Mouse (Mus musculus) intestine, postnatal 0 days (tissue): Measurements from ENCODE around the gene Arfgap2. TPM values are rescaled to one million over a fixed set of nuclear protein-coding genes. Genes with fewer than 3 reads are reported as not detected.

Experiments
- ATAC-seq: fragments of 200-750 bp; cut with Nextera tagmentation; 2 replicates; pipeline ENCODE4 v1.8.0; 2017; ENCODE audit warnings: mild to moderate bottlenecking, moderate TSS enrichment, moderate library complexity
- H3K27ac ChIP-seq: fragments of 300-500 bp; sonication (generic); 2 replicates; pipeline ENCODE4 v1.5.1; 2014; ENCODE audit warnings: mild to moderate bottlenecking, low read depth, low read length, moderate library complexity
- H3K27me3 ChIP-seq: fragments of 300-500 bp; sonication (generic); replicated peaks from 2 replicates; pipeline ENCODE4 v1.6.1; 2014; ENCODE audit warnings: low read length, mixed read lengths; ENCODE audit not compliant: control insufficient read depth, insufficient read depth
- H3K36me3 ChIP-seq: fragments of 300-500 bp; sonication (generic); 2 replicates; pipeline ENCODE4 v1.6.1; 2014; ENCODE audit warnings: mild to moderate bottlenecking, moderate library complexity; ENCODE audit not compliant: control insufficient read depth, insufficient read depth
- H3K4me1 ChIP-seq: fragments of 300-500 bp; sonication (generic); replicated peaks from 2 replicates; pipeline ENCODE4 v1.6.1; 2014; ENCODE audit warnings: antibody characterized with exemption, low read length, mixed read lengths; ENCODE audit not compliant: control insufficient read depth, insufficient read depth
- H3K4me2 ChIP-seq: fragments of 300-500 bp; sonication (generic); replicated peaks from 2 replicates; pipeline ENCODE4 v1.6.1; 2014; ENCODE audit warnings: low read depth, mild to moderate bottlenecking, moderate library complexity
- H3K4me3 ChIP-seq: fragments of 300-500 bp; sonication (generic); 2 replicates; pipeline ENCODE4 v1.5.1; 2014; ENCODE audit warnings: low read depth, low read length
- H3K9ac ChIP-seq: fragments of 300-500 bp; sonication (generic); 2 replicates; pipeline ENCODE4 v1.6.1; 2014; ENCODE audit warnings: mild to moderate bottlenecking, low read depth, low read length
- H3K9me3 ChIP-seq: fragments of 300-500 bp; sonication (generic); 2 replicates; pipeline ENCODE4 v1.6.1; 2016; ENCODE audit warnings: mixed run types; ENCODE audit not compliant: control insufficient read depth
- CTCF ChIP-seq: sonication (generic); IDR thresholded peaks from 2 replicates; pipeline ENCODE4 v1.5.1; 2016; ENCODE audit warnings: low read depth, mild to moderate bottlenecking, control low read depth, antibody characterized with exemption, moderate library complexity
- WGBS: fragments of 180-500 bp; shearing (Covaris S2); extraction: QIAGEN DNeasy Blood & Tissue Kit; methylation state at CpG from one replicate; pipeline ENCODE4 v1.1.7; 2014; 5-methylcytosine and 5-hydroxymethylcytosine counted together
- polyA plus RNA-seq: library from polyadenylated mRNA; unstranded; fragments of >200 nt; fragmentation: Nextera tagmentation; extraction: Ambion mirVana; gene quantifications from 2 replicates; pipeline ENCODE4 v1.2.1, GENCODE M21; 2015

Arfgap2 gene
- 37.6 and 39.0 TPM in 2 replicates for polyA plus RNA-seq

- peak within 1 kb of the TSS; percentile 96 for H3K9ac ChIP-seq
- H3K4me1 ChIP-seq = no peaks in the 10 kb centered on the region
- no peaks in the 10 kb centered on the region for H3K27me3 ChIP-seq
- peak within 1 kb of the TSS; percentile 76 for H3K4me3 ChIP-seq
- H3K36me3 ChIP-seq = peaks cover 32% of the 10 kb centered on the region
- TF ChIP-seq CTCF = no peak; the same call in 1 of the 2 replicates
- peak within 1 kb of the TSS; percentile 95 for H3K27ac ChIP-seq
- H3K4me2 ChIP-seq = peak within 1 kb of the TSS; percentile 87
- 1% methylated on average over 72 of the region's 72 CpGs for WGBS
- no peaks in the 10 kb centered on the region for H3K9me3 ChIP-seq
- peak; percentile 98 for ATAC-seq
Observed at GRCm38 (mm10) chr2:91264711-91265681, at the start of gene Arfgap2. TSS of gene Arfgap2 (plus strand) at chr2:91264974.

- H3K4me1 ChIP-seq = no peaks in the 10 kb centered on the region
- H3K27me3 ChIP-seq = no peaks in the 10 kb centered on the region
- H3K9me3 ChIP-seq = no peaks in the 10 kb centered on the region
- H3K36me3 ChIP-seq = peaks cover 24% of the 10 kb centered on the region
- no peak overlapping the region for H3K27ac ChIP-seq
- H3K4me2 ChIP-seq = no peak overlapping the region
- no peak for TF ChIP-seq CTCF
- H3K4me3 ChIP-seq = no peak overlapping the region
- 73% methylated on average over 4 of the region's 4 CpGs for WGBS
- ATAC-seq = no peak
- H3K9ac ChIP-seq = no peak overlapping the region
Observed at GRCm38 (mm10) chr2:91217032-91217431, 47.7 kb upstream of the Arfgap2 start.

GRCm38 (mm10) chr2:91220501-91220900 is 44.3 kb upstream of the Arfgap2 start:
- H3K4me3 ChIP-seq = no peak overlapping the region
- H3K27ac ChIP-seq = no peak overlapping the region
- ATAC-seq = no peak
- TF ChIP-seq CTCF = no peak
- no peak overlapping the region for H3K9ac ChIP-seq
- H3K4me1 ChIP-seq = no peaks in the 10 kb centered on the region
- no peaks in the 10 kb centered on the region for H3K27me3 ChIP-seq
- WGBS = 93% methylated on average over 3 of the region's 3 CpGs
- H3K36me3 ChIP-seq = peaks cover 12% of the 10 kb centered on the region; the same call in 1 of the 2 replicates
- H3K9me3 ChIP-seq = no peaks in the 10 kb centered on the region
- H3K4me2 ChIP-seq = no peak overlapping the region

- no peaks in the 10 kb centered on the region for H3K9me3 ChIP-seq
- TF ChIP-seq CTCF = peak; percentile 51
- 87% methylated on average over 2 of the region's 2 CpGs for WGBS
Observed at GRCm38 (mm10) chr2:91223614-91224013, 41.2 kb upstream of the Arfgap2 start.

GRCm38 (mm10) chr2:91229735-91230134 is 35.0 kb upstream of the Arfgap2 start:
- H3K4me3 ChIP-seq = no peak overlapping the region
- H3K9ac ChIP-seq = no peak overlapping the region
- no peaks in the 10 kb centered on the region for H3K4me1 ChIP-seq
- H3K4me2 ChIP-seq = no peak overlapping the region
- H3K27ac ChIP-seq = no peak overlapping the region
- peaks cover 6% of the 10 kb centered on the region; the same call in 1 of the 2 replicates for H3K36me3 ChIP-seq
- WGBS = 89% methylated on average over 2 of the region's 2 CpGs
- no peaks in the 10 kb centered on the region for H3K27me3 ChIP-seq
- H3K9me3 ChIP-seq = no peaks in the 10 kb centered on the region
- no peak for TF ChIP-seq CTCF
- ATAC-seq = no peak

More at GRCm38 (mm10) chr2:91223614-91224013, 41.2 kb upstream of the Arfgap2 start:
- H3K4me2 ChIP-seq = no peak overlapping the region
- no peak overlapping the region for H3K9ac ChIP-seq
- H3K27ac ChIP-seq = no peak overlapping the region
- H3K36me3 ChIP-seq = no peaks in the 10 kb centered on the region
- H3K4me3 ChIP-seq = no peak overlapping the region
- no peaks in the 10 kb centered on the region for H3K4me1 ChIP-seq
- H3K27me3 ChIP-seq = no peaks in the 10 kb centered on the region
- no peak for ATAC-seq
